Comparison of ENCODE assay signal across 14 mouse cellular contexts in genomic region chr9:120115580-120115979, GRCm38 (mm10). TPM values are rescaled to one million over a fixed set of nuclear protein-coding genes. Genes with fewer than 3 reads are reported as not detected.
A peak's percentile ranks its signal among the peaks of the same experiment; 100 is the strongest.
DNase-seq lines count a peak whose midpoint lies in the region; ATAC-seq and TF ChIP-seq lines count a peak whose summit lies in the region.
"Had no signal": no experiment of that assay in that cellular context is flagged by ENCODE, and none has a peak within 500 bp of the region (broad histone marks: within the 10 kb centered on the region; RNA-seq: fewer than 3 reads in every experiment).

No protein-coding gene starts in this region.

- H3K36me3 ChIP-seq in heart, embryonic 10.5 days = peaks cover 40% of the 10 kb centered on the region
- peaks cover 42% of the 10 kb centered on the region for H3K36me3 ChIP-seq in liver, embryonic 14.5 days (replicated peaks; ENCODE audit: control insufficient read depth, insufficient read depth, low read depth)

- H3K4me3 ChIP-seq in heart, embryonic 10.5 days = 0 out of 2 replicates have a peak overlapping the region, but pooled peaks have one; percentile 5
- H3K4me3 ChIP-seq in liver, embryonic 14.5 days (ENCODE audit: insufficient read depth in 1 of 2, low read depth in 2 of 2, low read length in 2 of 2) = peak overlapping the region; percentile 78 to 97

- H3K9ac ChIP-seq in liver, embryonic 14.5 days (replicated peaks) = peak overlapping the region; percentile 98
- H3K9ac ChIP-seq: hindbrain, embryonic 14.5 days had no signal

- ATAC-seq in liver, embryonic 14.5 days (ENCODE audit: insufficient read depth) = peak; percentile 82
- ATAC-seq: CD4-positive, CD25-positive, alpha-beta regulatory T cell, adult 4 months had no signal

- peak; percentile 90 for DNase-seq in heart, embryonic 10.5 days (ENCODE audit: low spot score)
- no peak for DNase-seq in heart, adult 11 months
- DNase-seq in testis, postnatal 10 days (ENCODE audit: low spot score) = peak; percentile 37
- no peak for DNase-seq in testis, postnatal 14 days (ENCODE audit: low spot score)
- peak; percentile 90 to 94 (median 92) for DNase-seq in liver, embryonic 14.5 days (ENCODE audit: low read depth in 3 of 3, low spot score in 3 of 3)
- no peak for DNase-seq in embryo, embryonic 10.5 days (ENCODE audit: low spot score)
- no peak for DNase-seq in kidney, postnatal 10 days
- no peak for DNase-seq in left cerebral cortex, adult 11 months (ENCODE audit: low spot score)
- DNase-seq: gastrocnemius, postnatal 14 days; lung, postnatal 14 days had no signal

- 56% methylated on average over 5 of the region's 5 CpGs for WGBS in heart, embryonic 10.5 days
- WGBS in liver, embryonic 14.5 days (ENCODE audit: insufficient replicate concordance) = 12% methylated on average over 5 of the region's 5 CpGs

- peaks cover 22% of the 10 kb centered on the region for H3K4me1 ChIP-seq in heart, embryonic 10.5 days
- H3K4me1 ChIP-seq in liver, embryonic 14.5 days (replicated peaks; ENCODE audit: control insufficient read depth in 2 of 2, insufficient read depth in 2 of 2, low read length in 1 of 2) = peaks cover 57 to 73% of the 10 kb centered on the region in 2 experiments

- H3K27ac ChIP-seq in heart, embryonic 10.5 days = peak overlapping the region; percentile 79
- peak overlapping the region; percentile 99 for H3K27ac ChIP-seq in liver, embryonic 14.5 days
- H3K27ac ChIP-seq: hindbrain, embryonic 14.5 days had no signal

- no peaks in the 10 kb centered on the region for H3K9me3 ChIP-seq in heart, embryonic 10.5 days
- H3K9me3 ChIP-seq in liver, embryonic 14.5 days (ENCODE audit: control insufficient read depth, low read length) = no peaks in the 10 kb centered on the region

- TF ChIP-seq CTCF in liver, embryonic 14.5 days (IDR thresholded peaks at IDR 0.05; ENCODE audit: low read depth) = peak; percentile 71

- peak; percentile 93 for TF ChIP-seq EP300 in liver, embryonic 14.5 days (IDR thresholded peaks at IDR 0.05; ENCODE audit: low read depth)

- H3K27me3 ChIP-seq in heart, embryonic 10.5 days (ENCODE audit: insufficient read depth, poor library complexity, severe bottlenecking) = no peaks in the 10 kb centered on the region
- no peaks in the 10 kb centered on the region for H3K27me3 ChIP-seq in liver, embryonic 14.5 days (ENCODE audit: control insufficient read depth, insufficient read depth, low read length)

- H3K4me2 ChIP-seq in liver, embryonic 14.5 days (ENCODE audit: low read depth) = peak overlapping the region; percentile 99
- H3K4me2 ChIP-seq: hindbrain, embryonic 14.5 days had no signal

RNA-seq across cellular contexts. Expression of gene Slc25a38, which starts 5.4 kb away (rescaled TPM):
- 39.8 and 42.1 TPM in 2 replicates for polyA plus RNA-seq in heart, embryonic 10.5 days (2016; fragmentation: Nextera tagmentation; extraction: Ambion mirVana)
- 94.3 and 106 TPM in 2 replicates for polyA plus RNA-seq in liver, embryonic 14.5 days (2012; rRNA removed)
- polyA plus RNA-seq in liver, embryonic 14.5 days (2014; fragmentation: Nextera tagmentation; extraction: Ambion mirVana) = 118 and 136 TPM in 2 replicates

RNA-seq across cellular contexts. Expression of gene Rpsa, which starts 11.9 kb away (rescaled TPM):
- 1,047 and 1,189 TPM in 2 replicates for polyA plus RNA-seq in heart, embryonic 10.5 days (2016; fragmentation: Nextera tagmentation; extraction: Ambion mirVana)
- 1,110 and 1,446 TPM in 2 replicates for polyA plus RNA-seq in liver, embryonic 14.5 days (2012; rRNA removed)
- 1,498 and 1,559 TPM in 2 replicates for polyA plus RNA-seq in liver, embryonic 14.5 days (2014; fragmentation: Nextera tagmentation; extraction: Ambion mirVana)

RNA-seq across cellular contexts. Expression of gene Ccr8, which starts 23.7 kb away (rescaled TPM):
- not detected in 2 replicates for polyA plus RNA-seq in heart, embryonic 10.5 days (2016; fragmentation: Nextera tagmentation; extraction: Ambion mirVana)
- polyA plus RNA-seq in liver, embryonic 14.5 days (2012; rRNA removed) = not detected in 2 replicates
- not detected in 2 replicates for polyA plus RNA-seq in liver, embryonic 14.5 days (2014; fragmentation: Nextera tagmentation; extraction: Ambion mirVana)
- polyA plus RNA-seq: hindbrain, embryonic 14.5 days; neural tube, embryonic 14.5 days had no signal

RNA-seq across cellular contexts. Expression of gene Mobp, which starts 33.9 kb away (rescaled TPM):
- polyA plus RNA-seq in heart, embryonic 10.5 days (2016; fragmentation: Nextera tagmentation; extraction: Ambion mirVana) = not detected in 2 replicates
- polyA plus RNA-seq in liver, embryonic 14.5 days (2012; rRNA removed) = 0.01 TPM in 1 of 2 replicates, not detected in the other
- polyA plus RNA-seq in liver, embryonic 14.5 days (2014; fragmentation: Nextera tagmentation; extraction: Ambion mirVana) = not detected in 2 replicates
- polyA plus RNA-seq: thymus, postnatal 0 days had no signal

RNA-seq across cellular contexts. Expression of gene Cx3cr1, which starts 45.9 kb away (rescaled TPM):
- 1.1 and 4.1 TPM in 2 replicates for polyA plus RNA-seq in heart, embryonic 10.5 days (2016; fragmentation: Nextera tagmentation; extraction: Ambion mirVana)
- 1.4 and 1.5 TPM in 2 replicates for polyA plus RNA-seq in liver, embryonic 14.5 days (2012; rRNA removed)
- polyA plus RNA-seq in liver, embryonic 14.5 days (2014; fragmentation: Nextera tagmentation; extraction: Ambion mirVana) = 0.69 and 1.3 TPM in 2 replicates

Comparison
In these comparisons a context has a peak if more than half of its experiments do, and no peak if none do; other contexts are left out.
1. DNase-seq: peak in heart, embryonic 10.5 days (single experiment), testis, postnatal 10 days (single experiment) and liver, embryonic 14.5 days (3 of 3); none in heart, adult 11 months (single experiment), testis, postnatal 14 days (single experiment), embryo, embryonic 10.5 days (single experiment), kidney, postnatal 10 days (single experiment) and left cerebral cortex, adult 11 months (single experiment).